23 mouse cellular contexts compared by ENCODE assay signal in the genomic region with DNA sequence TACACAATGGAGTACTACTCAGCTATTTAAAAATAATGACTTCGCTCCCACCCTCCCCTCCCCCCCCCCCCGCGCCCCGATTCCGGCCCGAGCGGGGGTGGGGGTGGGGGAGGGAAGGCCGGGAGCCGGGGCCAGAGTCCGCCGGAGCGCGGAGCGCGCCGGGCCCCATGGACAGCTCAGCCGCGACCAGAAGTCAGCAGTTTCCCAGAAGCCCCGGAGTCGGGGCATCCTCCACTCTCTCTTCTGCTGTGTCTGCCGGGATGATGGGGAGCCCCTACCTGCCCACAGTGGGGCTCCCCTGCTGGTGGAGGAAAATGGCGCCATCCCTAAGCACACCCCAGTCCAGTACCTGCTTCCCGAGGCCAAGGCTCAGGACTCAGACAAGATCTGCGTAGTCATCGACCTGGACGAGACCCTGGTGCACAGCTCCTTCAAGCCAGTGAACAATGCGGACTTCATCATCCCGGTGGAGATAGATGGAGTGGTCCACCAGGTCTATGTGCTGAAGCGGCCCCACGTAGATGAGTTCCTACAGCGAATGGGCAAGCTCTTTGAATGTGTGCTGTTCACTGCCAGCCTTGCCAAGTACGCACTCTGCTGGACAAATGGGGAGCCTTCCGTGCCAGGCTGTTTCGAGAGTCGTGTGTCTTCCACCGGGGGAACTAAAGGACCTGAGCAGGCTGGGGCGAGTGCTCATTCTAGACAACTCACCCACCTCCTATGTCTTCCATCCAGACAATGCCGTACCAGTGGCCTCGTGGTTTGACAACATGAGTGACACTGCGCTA. TPM values are rescaled to one million over a fixed set of nuclear protein-coding genes. Genes with fewer than 3 reads are reported as not detected.
DNase-seq lines count a peak whose midpoint lies in the region; ATAC-seq lines count a peak whose summit lies in the region.
"Not testable (repeated sequence)": the region's sequence is repeated elsewhere in the genome, so short reads cannot be mapped to it uniquely, and the experiment has no call there.
"Had no signal": no experiment of that assay in that cellular context is flagged by ENCODE, and none has a peak within 500 bp of the region (broad histone marks: within the 10 kb centered on the region; RNA-seq: fewer than 3 reads in every experiment).

No protein-coding gene starts in this region.

- H3K4me3 ChIP-seq in embryonic facial prominence, embryonic 10.5 days; forebrain, embryonic 15.5 days; hindbrain, embryonic 12.5 days; intestine, embryonic 16.5 days (ENCODE audit: low read length); midbrain, embryonic 15.5 days; neural tube, embryonic 14.5 days (ENCODE audit: low read depth, low read length): not testable (repeated sequence)

- peak; percentile 7 for DNase-seq in embryonic facial prominence, embryonic 10.5 days (ENCODE audit: low spot score)

- not testable (repeated sequence) for H3K9ac ChIP-seq in forebrain, embryonic 15.5 days (replicated peaks); hindbrain, embryonic 12.5 days; intestine, embryonic 16.5 days (ENCODE audit: low read depth, low read length); midbrain, embryonic 15.5 days; neural tube, embryonic 14.5 days (replicated peaks; ENCODE audit: low read depth, low read length)

- not testable (repeated sequence) for H3K9me3 ChIP-seq in embryonic facial prominence, embryonic 10.5 days; forebrain, embryonic 15.5 days; hindbrain, embryonic 12.5 days (replicated peaks); intestine, embryonic 16.5 days (ENCODE audit: control insufficient read depth, low read length); midbrain, embryonic 15.5 days; neural tube, embryonic 14.5 days (ENCODE audit: control insufficient read depth, low read length)

- H3K4me2 ChIP-seq in forebrain, embryonic 15.5 days (replicated peaks); hindbrain, embryonic 12.5 days (replicated peaks); intestine, embryonic 16.5 days (ENCODE audit: low read depth, low read length); midbrain, embryonic 15.5 days; neural tube, embryonic 14.5 days (ENCODE audit: low read depth, low read length): not testable (repeated sequence)

- not testable (repeated sequence) for H3K27ac ChIP-seq in embryonic facial prominence, embryonic 10.5 days (replicated peaks); forebrain, embryonic 15.5 days (replicated peaks); hindbrain, embryonic 12.5 days; intestine, embryonic 16.5 days (ENCODE audit: low read length); midbrain, embryonic 15.5 days; neural tube, embryonic 14.5 days (ENCODE audit: low read depth, low read length)

- H3K36me3 ChIP-seq in embryonic facial prominence, embryonic 10.5 days (replicated peaks); forebrain, embryonic 15.5 days; hindbrain, embryonic 12.5 days; intestine, embryonic 16.5 days (ENCODE audit: control insufficient read depth, insufficient read depth, low read length); midbrain, embryonic 15.5 days (replicated peaks); neural tube, embryonic 14.5 days (ENCODE audit: control insufficient read depth, insufficient read depth, low read length): not testable (repeated sequence)

- peaks cover 15% of the 10 kb centered on the region for H3K27me3 ChIP-seq in embryonic facial prominence, embryonic 10.5 days (replicated peaks; ENCODE audit: low read depth, poor library complexity, severe bottlenecking)
- not testable (repeated sequence) for H3K27me3 ChIP-seq in forebrain, embryonic 15.5 days; intestine, embryonic 16.5 days (replicated peaks; ENCODE audit: control insufficient read depth, insufficient read depth, low read length); midbrain, embryonic 15.5 days (replicated peaks); neural tube, embryonic 14.5 days (ENCODE audit: control insufficient read depth, insufficient read depth, low read length)
- H3K27me3 ChIP-seq in hindbrain, embryonic 12.5 days = peaks cover 13% of the 10 kb centered on the region

- not testable (repeated sequence) for H3K4me1 ChIP-seq in embryonic facial prominence, embryonic 10.5 days; forebrain, embryonic 15.5 days; hindbrain, embryonic 12.5 days; intestine, embryonic 16.5 days (ENCODE audit: control insufficient read depth, insufficient read depth, low read length); midbrain, embryonic 15.5 days; neural tube, embryonic 14.5 days (ENCODE audit: control insufficient read depth, insufficient read depth, low read length)

- ATAC-seq in forebrain, embryonic 15.5 days (replicated peaks) = 0 out of 2 replicates have a peak, but pooled peaks have one; percentile 26
- ATAC-seq in hindbrain, embryonic 12.5 days (ENCODE audit: low FRiP score) = 0 out of 2 replicates have a peak, but pooled peaks have one; percentile 32
- 0 out of 2 replicates have a peak, but pooled peaks have one; percentile 33 for ATAC-seq in intestine, embryonic 16.5 days
- ATAC-seq in megakaryocyte, adult 5-6 weeks (ENCODE audit: poor library complexity, severe bottlenecking) = peak; percentile 62
- ATAC-seq in midbrain, embryonic 15.5 days (replicated peaks) = peak; percentile 27; the same call in 1 of the 2 replicates
- ATAC-seq in neural tube, embryonic 14.5 days (ENCODE audit: low read depth) = peak; percentile 44

- WGBS in embryonic facial prominence, embryonic 10.5 days = under 1% methylated on average over 27 of the region's 40 CpGs
- WGBS in forebrain, embryonic 15.5 days = 0% methylated on average over 10 of the region's 40 CpGs
- 2% methylated on average over 10 of the region's 40 CpGs for WGBS in hindbrain, embryonic 12.5 days
- 0% methylated on average over 8 of the region's 40 CpGs for WGBS in intestine, embryonic 16.5 days
- WGBS in midbrain, embryonic 15.5 days = under 1% methylated on average over 9 of the region's 40 CpGs
- WGBS in neural tube, embryonic 14.5 days = under 1% methylated on average over 14 of the region's 40 CpGs

RNA-seq across cellular contexts. Expression of gene Gm21188, which starts 5.4 kb away (rescaled TPM):
- not detected in 2 replicates for polyA plus RNA-seq in embryonic facial prominence, embryonic 10.5 days (2016; fragmentation: Nextera tagmentation; extraction: Ambion mirVana)
- 0.27 TPM in 1 of 2 replicates, not detected in the other for polyA plus RNA-seq in forebrain, embryonic 15.5 days (2015; fragmentation: Nextera tagmentation; extraction: Ambion mirVana)
- not detected in 2 replicates for polyA plus RNA-seq in hindbrain, embryonic 12.5 days (2016; fragmentation: Nextera tagmentation; extraction: Ambion mirVana)
- polyA plus RNA-seq in intestine, embryonic 16.5 days (2015; fragmentation: Nextera tagmentation; extraction: Ambion mirVana) = not detected in 2 replicates
- total RNA-seq in megakaryocyte, adult 5-6 weeks (2015) = 248 and 273 TPM in 2 replicates
- total RNA-seq in megakaryocyte, adult 5-6 weeks (2017) = 152 and 161 TPM in 2 replicates
- not detected in 2 replicates for polyA plus RNA-seq in midbrain, embryonic 15.5 days (2015; fragmentation: Nextera tagmentation; extraction: Ambion mirVana)
- polyA plus RNA-seq in neural tube, embryonic 14.5 days (2014; fragmentation: Nextera tagmentation; extraction: Ambion mirVana) = not detected in 2 replicates
- total RNA-seq: layer of hippocampus, postnatal 14 days; left cerebral cortex, adult 8-10 months; left cerebral cortex, postnatal 4 days had no signal
- polyA plus RNA-seq: embryonic facial prominence, embryonic 13.5 days; heart, embryonic 15.5 days; liver, adult 2 months had no signal

RNA-seq across cellular contexts. Expression of gene Gm36079, which starts 19.8 kb away (rescaled TPM):
- polyA plus RNA-seq in embryonic facial prominence, embryonic 10.5 days (2016; fragmentation: Nextera tagmentation; extraction: Ambion mirVana) = not detected in 2 replicates
- polyA plus RNA-seq in forebrain, embryonic 15.5 days (2015; fragmentation: Nextera tagmentation; extraction: Ambion mirVana) = not detected in 2 replicates
- not detected in 2 replicates for polyA plus RNA-seq in hindbrain, embryonic 12.5 days (2016; fragmentation: Nextera tagmentation; extraction: Ambion mirVana)
- polyA plus RNA-seq in intestine, embryonic 16.5 days (2015; fragmentation: Nextera tagmentation; extraction: Ambion mirVana) = not detected in 2 replicates
- not detected in 2 replicates for total RNA-seq in megakaryocyte, adult 5-6 weeks (2015)
- total RNA-seq in megakaryocyte, adult 5-6 weeks (2017) = 0.49 TPM in 1 of 2 replicates, not detected in the other
- not detected in 2 replicates for polyA plus RNA-seq in midbrain, embryonic 15.5 days (2015; fragmentation: Nextera tagmentation; extraction: Ambion mirVana)
- not detected in 2 replicates for polyA plus RNA-seq in neural tube, embryonic 14.5 days (2014; fragmentation: Nextera tagmentation; extraction: Ambion mirVana)
- total RNA-seq: adrenal gland, adult 8-10 months; gastrocnemius, postnatal 25 days; heart, adult 8-10 months; heart, postnatal 36 days; layer of hippocampus, adult 18-20 months; layer of hippocampus, postnatal 14 days; left cerebral cortex, adult 8-10 months; left cerebral cortex, postnatal 4 days; liver, adult 2 months had no signal
- polyA plus RNA-seq: activated CD4-positive, CD25-positive, alpha-beta regulatory T cell, adult 4 months; embryonic facial prominence, embryonic 13.5 days; heart, embryonic 15.5 days; inflammation-experienced regulatory T-cells, adult 6 months; liver, adult 2 months; liver, postnatal 0 days; neural tube, embryonic 13.5 days; stomach, embryonic 15.5 days had no signal
